Comparison of ENCODE assay signal across 33 mouse cellular contexts in the genomic region with DNA sequence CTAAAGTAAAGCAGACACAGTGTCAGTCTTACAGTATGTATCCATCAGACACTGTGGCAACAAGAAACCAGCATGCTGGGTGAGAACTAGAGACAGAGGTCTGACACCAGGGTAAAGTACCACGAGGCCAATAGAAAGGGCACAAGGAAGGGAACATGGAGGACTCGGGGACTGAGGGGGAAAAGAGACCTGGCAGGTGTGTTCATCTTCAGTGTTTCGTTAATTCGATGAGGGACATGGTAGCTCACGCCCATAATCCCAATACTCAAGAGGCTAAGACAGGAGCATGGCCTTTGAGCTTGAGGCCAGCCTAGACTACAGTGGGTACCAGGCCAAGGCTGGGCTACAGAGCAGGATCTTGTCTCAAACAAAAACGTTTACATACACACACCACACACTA.
"Had no signal": no experiment of that assay in that cellular context is flagged by ENCODE, and none has a peak within 500 bp of the region (broad histone marks: within the 10 kb centered on the region; RNA-seq: fewer than 3 reads in every experiment).

No protein-coding gene starts in this region.

- DNase-seq: left cerebral cortex, postnatal 4 days; liver; liver, embryonic 13.5 days; liver, postnatal 0 days; lung, adult 18-20 months; lung, adult 2 months; lung, embryonic 14.5 days; lung, postnatal 10 days; lung, postnatal 14 days; lung, postnatal 36 days; lung, postnatal 4 days; midbrain, embryonic 14.5 days had no signal

- ATAC-seq: liver, embryonic 12.5 days; liver, postnatal 0 days; lung, postnatal 0 days; midbrain, embryonic 13.5 days; midbrain, embryonic 15.5 days; midbrain, embryonic 16.5 days had no signal

- H3K36me3 ChIP-seq: limb, embryonic 10.5 days; limb, embryonic 12.5 days; limb, embryonic 13.5 days; limb, embryonic 15.5 days; liver, embryonic 12.5 days; liver, embryonic 13.5 days; liver, embryonic 15.5 days; lung, embryonic 15.5 days; midbrain, embryonic 10.5 days; midbrain, embryonic 12.5 days; midbrain, embryonic 13.5 days; midbrain, embryonic 15.5 days; neural tube, embryonic 12.5 days; neural tube, embryonic 13.5 days had no signal

- H3K4me1 ChIP-seq: limb, embryonic 10.5 days; liver, embryonic 12.5 days; liver, embryonic 15.5 days; lung, embryonic 15.5 days; megakaryocyte, embryonic 14.5 days; midbrain, embryonic 10.5 days; midbrain, embryonic 12.5 days; midbrain, embryonic 13.5 days; midbrain, embryonic 15.5 days; neural tube, embryonic 12.5 days; neural tube, embryonic 13.5 days had no signal

- H3K9me3 ChIP-seq: limb, embryonic 10.5 days; limb, embryonic 12.5 days; limb, embryonic 13.5 days; limb, embryonic 15.5 days; liver, embryonic 12.5 days; liver, embryonic 13.5 days; liver, embryonic 15.5 days; lung, embryonic 15.5 days; megakaryocyte, embryonic 14.5 days; midbrain, embryonic 10.5 days; midbrain, embryonic 12.5 days; midbrain, embryonic 13.5 days; midbrain, embryonic 15.5 days; neural tube, embryonic 12.5 days; neural tube, embryonic 13.5 days had no signal

- H3K4me3 ChIP-seq: limb, embryonic 10.5 days; limb, embryonic 12.5 days; limb, embryonic 13.5 days; limb, embryonic 15.5 days; liver, embryonic 12.5 days; liver, embryonic 13.5 days; liver, embryonic 15.5 days; lung, embryonic 15.5 days; megakaryocyte, embryonic 14.5 days; midbrain, embryonic 10.5 days; midbrain, embryonic 12.5 days; midbrain, embryonic 13.5 days; midbrain, embryonic 15.5 days; myocyte; neural tube, embryonic 12.5 days; neural tube, embryonic 13.5 days had no signal

- H3K9ac ChIP-seq: limb, embryonic 12.5 days; limb, embryonic 13.5 days; limb, embryonic 15.5 days; liver, embryonic 12.5 days; liver, embryonic 13.5 days; liver, embryonic 14.5 days; liver, embryonic 15.5 days; liver, postnatal 0 days; lung, embryonic 14.5 days; lung, embryonic 15.5 days; midbrain, embryonic 12.5 days; midbrain, embryonic 13.5 days; midbrain, embryonic 15.5 days; neural tube, embryonic 12.5 days; neural tube, embryonic 13.5 days had no signal

- H3K4me2 ChIP-seq: limb, embryonic 12.5 days; limb, embryonic 13.5 days; limb, embryonic 15.5 days; liver, embryonic 11.5 days; liver, embryonic 12.5 days; liver, embryonic 13.5 days; liver, embryonic 15.5 days; lung, embryonic 14.5 days; lung, embryonic 15.5 days; midbrain, embryonic 11.5 days; midbrain, embryonic 12.5 days; midbrain, embryonic 13.5 days; midbrain, embryonic 15.5 days; neural tube, embryonic 12.5 days; neural tube, embryonic 13.5 days had no signal

- H3K27ac ChIP-seq: limb, embryonic 10.5 days; limb, embryonic 12.5 days; limb, embryonic 13.5 days; limb, embryonic 15.5 days; liver, embryonic 12.5 days; liver, embryonic 13.5 days; liver, embryonic 14.5 days; liver, embryonic 15.5 days; lung, embryonic 15.5 days; macrophage; midbrain, embryonic 10.5 days; midbrain, embryonic 12.5 days; midbrain, embryonic 13.5 days; midbrain, embryonic 15.5 days; neural tube, embryonic 12.5 days; neural tube, embryonic 13.5 days had no signal

- H3K27me3 ChIP-seq: limb, embryonic 12.5 days; limb, embryonic 15.5 days; liver, embryonic 12.5 days; liver, embryonic 13.5 days; liver, embryonic 15.5 days; lung, embryonic 15.5 days; midbrain, embryonic 12.5 days; midbrain, embryonic 13.5 days; midbrain, embryonic 15.5 days; neural tube, embryonic 12.5 days; neural tube, embryonic 13.5 days had no signal
